Mouse (Mus musculus): ENCODE results near the gene Ispd.

The Ispd gene

DNA sequence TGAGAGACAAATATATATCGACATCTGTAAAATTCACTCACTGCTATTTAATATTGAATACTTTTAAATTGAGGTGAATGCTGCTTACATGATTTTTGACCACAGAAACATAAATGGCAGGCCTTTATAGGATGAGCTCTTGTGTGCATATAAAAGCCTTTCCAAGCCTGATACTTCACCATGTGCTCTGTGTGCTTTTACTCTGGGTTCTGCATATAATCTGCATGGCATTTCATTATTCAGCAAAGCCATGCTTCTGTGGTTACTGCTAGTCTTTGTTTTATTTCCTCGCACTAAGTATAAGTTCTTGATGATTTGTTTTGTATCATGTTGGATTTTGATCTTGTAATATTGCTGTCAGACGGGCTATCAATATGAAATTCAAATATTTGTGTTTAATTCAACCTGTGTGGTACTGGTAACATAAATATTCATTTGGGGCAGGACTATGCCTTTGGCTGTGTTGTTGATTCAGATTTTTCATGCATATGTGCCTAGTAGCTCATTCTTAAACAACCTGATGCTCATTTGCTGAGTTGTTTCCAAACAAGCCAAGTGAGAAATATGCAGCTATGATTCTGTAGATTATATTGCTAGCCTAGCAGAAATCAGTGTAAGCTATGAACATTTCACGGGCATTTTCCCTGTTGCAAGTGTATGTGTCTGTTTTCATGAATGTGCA, 189.3 kb downstream of the Ispd start:
- DNase-seq (ENCODE audit: low read depth): no peak

DNA sequence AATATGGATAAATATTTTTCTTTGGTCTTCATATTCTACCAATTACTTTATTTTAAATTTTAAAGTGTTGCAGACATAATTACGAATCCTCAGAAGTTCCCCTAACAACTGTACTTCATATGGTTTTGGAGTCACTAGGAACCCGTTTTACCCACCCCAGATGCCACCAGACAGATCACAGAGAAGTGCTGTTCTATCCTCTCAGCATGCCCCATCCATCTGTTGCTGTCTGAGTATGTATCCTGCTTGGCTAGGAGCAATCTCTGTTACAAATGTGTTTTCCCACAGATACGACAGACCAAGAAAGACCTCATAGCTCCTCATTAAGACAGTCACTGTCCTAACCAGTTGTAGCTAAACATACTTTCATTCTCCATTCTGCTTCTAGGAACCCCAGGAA, 203.6 kb downstream of the Ispd start:
- no peak for DNase-seq (ENCODE audit: low read depth)

DNA sequence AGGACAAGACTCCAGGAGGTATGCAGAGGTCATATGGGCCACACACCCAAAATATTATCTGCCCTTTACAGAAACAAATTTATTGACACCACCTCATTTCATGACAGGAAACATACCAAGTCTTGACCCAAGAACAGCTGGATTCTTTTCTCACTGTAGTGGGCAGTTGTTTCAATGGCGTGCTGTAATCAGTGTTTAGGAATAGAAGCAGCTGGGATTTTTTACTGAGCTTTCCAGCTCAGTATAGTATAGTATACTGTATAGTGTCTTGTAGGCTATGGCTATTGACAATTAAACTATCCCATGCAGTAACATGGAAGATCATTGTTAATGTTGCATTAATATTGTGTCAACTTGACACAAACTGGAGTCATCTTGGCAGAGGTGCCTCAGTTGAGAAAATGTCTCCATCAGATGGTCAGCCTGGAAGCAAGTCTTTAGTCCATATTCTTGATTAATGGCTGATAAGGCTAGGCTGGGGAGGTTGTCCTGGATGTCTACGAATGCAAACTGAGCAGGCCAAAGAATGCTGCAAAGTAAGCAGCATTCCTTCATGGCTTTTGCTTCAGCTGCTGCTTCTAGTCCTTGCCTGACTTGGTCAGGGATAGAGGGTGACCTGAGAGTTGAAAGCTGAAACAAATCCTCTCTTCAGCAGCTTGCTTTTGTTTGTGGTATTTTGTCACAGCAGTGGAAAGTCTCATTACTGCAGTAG, 216.4 kb downstream of the Ispd start:
- DNase-seq (ENCODE audit: low read depth): no peak

DNA sequence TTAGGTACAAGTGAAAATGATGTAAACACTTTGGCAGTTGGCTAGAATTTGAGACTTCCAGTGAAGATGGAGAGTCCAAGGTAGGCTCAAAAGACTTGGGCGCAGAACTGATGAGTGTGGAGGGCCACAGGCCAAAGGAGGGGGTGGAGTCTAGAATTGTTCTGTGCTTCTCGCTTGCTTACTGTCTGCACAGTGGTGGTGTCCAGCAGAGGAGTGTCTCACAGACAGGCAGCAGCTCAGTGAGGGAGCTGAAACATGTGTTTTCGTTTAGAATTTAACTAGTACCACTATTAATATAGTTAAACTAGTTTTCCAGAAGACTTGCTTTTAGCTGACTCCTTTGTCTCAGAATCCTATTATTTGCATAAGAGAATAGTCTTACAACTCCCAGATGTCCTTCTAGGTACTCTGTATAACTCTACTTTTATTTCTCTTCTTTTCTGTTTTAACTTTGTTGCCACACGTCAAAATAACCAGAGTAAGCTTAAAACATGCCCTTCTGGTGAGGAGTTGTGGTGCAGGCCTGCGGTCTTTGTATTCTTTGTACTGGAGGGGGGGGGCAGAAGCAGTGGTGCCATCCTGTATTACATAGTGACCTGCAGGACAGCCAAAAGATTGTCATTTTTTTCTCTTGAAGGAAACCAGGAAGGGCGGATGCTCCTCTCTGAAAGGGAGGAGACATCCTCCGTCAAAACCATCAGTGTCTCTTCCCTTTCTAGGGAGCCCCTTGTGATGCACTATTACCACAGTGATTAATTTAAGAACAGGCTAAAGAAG, 240.9 kb downstream of the Ispd start:
- no peak for DNase-seq (ENCODE audit: low read depth)

DNA sequence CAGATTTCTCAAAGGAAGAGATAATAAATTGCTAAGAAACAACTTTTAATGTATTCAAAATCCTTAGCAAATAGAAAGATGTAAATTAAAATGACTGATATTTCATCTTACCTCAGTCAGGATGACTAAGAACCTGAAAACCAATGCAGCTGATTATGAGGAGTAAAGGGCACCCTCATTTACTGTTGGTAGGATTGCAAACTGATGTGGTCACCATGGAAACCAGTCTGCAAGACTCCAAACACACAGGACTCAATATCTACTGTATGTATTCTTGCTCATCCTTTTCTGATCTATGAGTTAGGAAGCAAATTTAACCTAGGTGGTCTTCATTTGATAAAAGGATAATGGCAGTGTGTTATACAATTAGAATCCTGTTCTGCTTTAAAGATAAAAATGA, 246.0 kb downstream of the Ispd start:
- DNase-seq (ENCODE audit: low read depth): no peak

DNA sequence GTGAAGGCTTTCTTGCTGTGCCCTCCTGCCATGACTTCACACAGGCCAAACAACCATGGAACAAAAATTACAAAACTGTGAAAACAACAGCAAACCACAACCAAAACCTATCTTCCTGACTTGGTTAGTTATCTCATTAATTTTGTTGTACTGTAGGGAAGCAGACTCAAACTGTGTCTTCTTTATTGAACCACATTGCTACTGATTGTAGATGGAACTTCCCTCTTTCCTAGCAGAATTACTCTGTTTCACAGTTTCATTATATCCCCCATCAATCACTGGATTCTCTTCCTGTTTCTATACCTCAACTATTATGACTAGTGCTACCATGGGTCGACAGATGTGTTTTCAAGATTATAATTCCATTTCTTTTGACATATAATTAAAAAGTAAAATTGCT, 251.2 kb downstream of the Ispd start:
- no peak for DNase-seq (ENCODE audit: low read depth)

DNA sequence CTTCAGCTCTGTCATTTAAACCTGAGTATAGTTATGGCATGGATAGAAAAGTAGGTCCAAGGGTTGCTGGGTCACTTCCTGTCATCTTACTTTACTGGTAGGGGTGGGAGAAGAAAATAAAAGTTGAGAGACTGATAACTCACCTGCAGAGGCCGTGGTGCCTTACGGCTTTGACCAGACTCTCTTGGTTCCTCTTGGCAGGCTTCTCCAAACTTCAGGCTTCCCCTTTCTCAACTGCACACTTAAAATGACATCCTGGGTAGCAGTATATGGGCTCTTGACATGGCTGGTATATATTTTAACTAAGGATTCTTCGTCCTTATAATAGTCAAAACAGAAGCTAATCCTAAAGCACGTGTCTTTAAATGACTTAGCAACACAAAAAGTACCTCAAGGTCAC, 266.3 kb downstream of the Ispd start:
- DNase-seq (ENCODE audit: low read depth): no peak

DNA sequence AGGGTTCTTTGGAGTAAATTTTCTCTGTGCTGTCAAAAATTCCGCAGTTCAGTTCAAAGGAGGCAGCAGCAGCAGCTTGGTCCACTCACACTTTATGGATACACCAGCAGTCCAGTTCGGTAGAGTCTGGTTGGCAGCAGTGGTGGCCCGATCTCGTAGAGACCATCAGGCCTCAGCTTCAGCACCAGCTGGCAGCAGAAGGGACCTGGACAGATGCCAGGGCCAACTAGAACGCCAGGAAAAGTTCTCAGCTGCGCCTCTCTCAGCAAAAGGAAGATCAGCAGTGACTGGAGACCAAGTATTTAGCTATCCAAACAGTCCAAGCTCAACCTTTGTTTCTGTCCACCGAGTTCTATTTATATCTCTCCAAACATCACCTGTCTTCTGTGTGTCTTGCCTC, 281.2 kb downstream of the Ispd start:
- no peak for DNase-seq (ENCODE audit: low read depth)

DNA sequence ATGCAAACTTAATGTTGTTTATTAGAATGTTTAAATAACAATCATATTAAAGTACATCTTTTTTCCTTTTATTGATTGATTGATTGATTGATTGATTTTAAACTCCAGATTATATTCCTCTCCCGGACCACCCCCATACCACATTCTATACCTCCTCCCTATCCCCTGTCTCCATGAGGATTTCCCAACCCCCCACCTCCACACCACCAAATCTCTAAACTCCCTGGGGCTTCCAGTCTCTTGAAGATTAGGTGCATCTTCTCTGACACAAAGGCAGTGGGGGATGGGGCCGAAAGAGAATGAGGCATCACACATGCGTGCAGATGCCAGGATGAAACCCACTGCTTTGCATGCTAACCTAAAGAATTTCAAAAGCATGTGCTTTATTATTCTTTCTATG, 283.5 kb downstream of the Ispd start:
- DNase-seq (ENCODE audit: low read depth): no peak

DNA sequence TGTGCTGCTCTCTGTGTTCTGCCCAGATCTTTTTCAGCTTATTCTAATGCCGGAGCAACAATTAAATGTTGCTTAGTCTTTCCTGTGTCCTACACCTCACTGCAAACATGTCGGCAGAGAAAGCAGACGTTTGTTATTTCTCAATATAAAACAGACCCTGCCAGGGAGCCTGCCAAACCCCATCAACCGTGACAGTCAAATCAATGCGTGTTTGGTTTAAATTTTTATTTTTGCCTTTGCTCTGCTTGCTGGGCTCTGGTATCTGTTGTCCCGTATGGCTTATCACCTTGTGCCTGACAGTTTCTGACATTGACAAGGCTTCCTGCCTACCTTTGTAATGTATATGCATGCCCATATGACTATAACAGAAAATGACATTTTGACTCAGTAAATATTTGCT, 285.5 kb downstream of the Ispd start:
- no peak for DNase-seq (ENCODE audit: low read depth)

DNA sequence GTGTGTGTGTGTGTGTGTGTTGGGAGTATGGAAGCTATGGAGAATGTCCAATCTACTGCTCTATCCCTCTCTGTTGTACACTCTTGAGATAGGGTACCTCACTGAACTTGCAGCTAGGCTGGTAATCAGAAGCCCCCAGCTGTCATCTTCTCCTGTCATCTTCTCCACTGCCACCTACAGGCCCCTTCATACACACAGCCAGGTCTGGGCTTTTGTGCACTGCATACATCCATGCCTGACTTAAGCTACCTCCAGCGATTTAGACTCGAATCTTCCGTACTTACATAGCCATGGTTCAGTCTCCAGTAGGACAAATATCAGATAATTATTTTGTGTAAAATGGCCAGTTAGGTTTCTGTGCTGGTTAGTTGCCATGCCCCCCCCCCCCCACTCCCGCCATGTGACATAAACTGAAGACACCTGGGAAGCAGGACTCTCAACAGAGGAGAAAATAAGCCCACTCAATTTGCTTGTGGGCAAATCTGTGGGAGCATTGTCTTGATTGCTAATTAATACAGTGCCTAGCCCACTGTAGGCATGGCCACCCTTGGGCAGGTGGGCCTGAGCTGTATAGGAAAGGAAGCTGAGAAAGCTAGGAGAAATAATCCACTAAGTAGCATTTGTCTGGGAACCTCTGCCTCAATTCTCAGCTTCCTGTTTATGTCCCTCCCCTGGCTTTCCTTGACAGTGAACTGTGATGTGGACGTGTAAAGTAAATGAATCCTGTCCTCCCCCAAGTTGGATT, 289.1 kb downstream of the Ispd start:
- DNase-seq (ENCODE audit: low read depth): no peak

DNA sequence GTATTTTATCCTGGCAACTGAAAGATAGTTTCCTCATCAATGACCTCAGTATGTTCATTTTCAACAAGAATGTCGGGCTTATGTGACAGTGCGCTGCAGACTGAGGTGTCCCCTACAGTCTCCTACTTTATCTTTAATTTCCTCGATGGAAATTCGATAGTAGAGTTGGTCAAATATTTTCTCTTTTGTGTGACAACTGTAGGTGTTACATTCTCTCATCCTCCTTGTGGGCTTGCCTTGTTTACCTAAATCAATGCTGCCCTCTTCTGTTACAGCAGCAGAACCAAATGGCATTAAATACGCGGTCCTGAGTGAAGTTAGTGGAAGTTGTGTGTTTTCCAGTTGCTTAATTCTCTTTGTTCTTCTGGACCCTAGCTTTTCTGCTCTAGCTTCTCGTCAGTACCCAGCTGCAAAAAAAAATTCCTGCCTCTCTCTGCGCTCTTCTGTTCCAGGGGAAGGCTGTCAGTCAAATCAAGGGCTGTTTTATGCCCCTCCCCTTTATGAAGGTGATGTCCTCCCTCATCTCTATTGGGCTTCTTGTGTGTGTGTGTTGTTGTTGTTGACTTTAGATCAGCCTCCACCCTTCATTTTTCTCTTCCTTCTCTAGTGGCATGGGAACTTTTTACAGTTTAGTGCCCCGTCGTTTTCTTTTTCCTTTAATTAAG, 289.8 kb downstream of the Ispd start:
- peak; percentile 6 for DNase-seq (ENCODE audit: low read depth)

DNA sequence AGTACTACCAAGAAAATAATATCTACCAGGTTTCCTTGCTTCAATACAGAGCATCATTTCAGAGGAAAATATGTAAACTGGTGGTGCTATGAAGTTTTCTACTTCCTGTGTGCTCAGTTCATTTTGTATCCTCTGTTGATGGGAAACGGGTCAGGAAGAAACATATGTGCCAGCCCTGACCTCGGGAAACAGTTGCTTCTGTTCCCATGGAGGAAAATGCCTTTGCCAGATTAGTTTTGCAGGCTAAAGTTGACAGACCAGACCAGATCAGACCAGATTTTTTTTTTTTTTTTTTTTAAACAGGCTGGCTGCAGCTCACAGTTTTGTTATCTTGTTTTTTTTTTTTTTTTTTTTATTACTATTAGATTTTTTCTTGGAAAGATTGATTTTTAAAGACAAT, 293.2 kb downstream of the Ispd start:
- no peak for DNase-seq (ENCODE audit: low read depth)

DNA sequence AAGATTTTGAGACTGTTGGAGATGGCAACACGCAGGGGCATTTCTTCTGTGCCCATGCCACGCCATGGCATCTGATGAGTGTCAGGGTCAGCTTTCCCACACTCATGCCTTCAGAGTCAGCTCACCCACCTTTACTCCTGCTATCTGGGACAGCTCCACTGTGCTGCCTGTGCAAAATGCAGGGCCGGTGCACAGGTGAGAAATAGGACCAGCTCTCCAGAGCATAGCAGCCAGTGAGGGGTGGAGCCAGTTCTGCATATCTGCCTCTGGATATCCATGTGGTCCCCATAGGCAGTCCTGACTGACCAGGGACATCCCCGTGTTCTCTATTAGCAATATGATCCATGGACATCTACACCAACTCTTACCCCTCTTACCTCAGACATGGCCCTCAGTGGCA, 297.0 kb downstream of the Ispd start:
- no peak for DNase-seq (ENCODE audit: low read depth)

DNA sequence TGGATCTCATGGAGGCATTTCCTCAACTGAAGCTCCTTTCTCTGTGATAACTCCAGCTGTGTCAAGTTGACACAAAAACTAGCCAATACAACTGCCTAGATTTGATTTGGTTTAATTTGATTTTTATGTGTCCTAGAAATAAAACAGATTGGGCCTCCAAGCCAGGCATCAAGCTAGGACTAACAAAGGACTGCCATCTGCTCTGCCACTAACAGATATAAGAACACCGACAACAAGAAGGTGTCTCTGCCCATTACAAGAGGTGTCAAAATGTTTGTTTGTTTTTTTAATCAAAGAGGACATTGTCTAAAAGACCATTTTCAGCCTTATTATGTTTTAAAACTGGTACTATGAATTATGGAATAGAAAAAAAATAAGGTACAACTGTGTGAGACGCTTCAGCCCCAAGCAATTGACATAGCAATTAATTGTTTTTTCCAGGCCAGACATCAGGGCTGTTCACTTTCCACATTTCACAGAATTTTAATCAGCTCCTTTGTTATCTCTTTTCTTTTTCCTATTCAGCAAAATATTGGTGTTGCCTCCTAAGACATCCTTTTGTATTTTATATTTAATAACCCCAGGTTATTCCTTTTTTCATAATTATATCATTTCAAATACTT, 299.7 kb downstream of the Ispd start:
- no peak for DNase-seq (ENCODE audit: low read depth)

DNA sequence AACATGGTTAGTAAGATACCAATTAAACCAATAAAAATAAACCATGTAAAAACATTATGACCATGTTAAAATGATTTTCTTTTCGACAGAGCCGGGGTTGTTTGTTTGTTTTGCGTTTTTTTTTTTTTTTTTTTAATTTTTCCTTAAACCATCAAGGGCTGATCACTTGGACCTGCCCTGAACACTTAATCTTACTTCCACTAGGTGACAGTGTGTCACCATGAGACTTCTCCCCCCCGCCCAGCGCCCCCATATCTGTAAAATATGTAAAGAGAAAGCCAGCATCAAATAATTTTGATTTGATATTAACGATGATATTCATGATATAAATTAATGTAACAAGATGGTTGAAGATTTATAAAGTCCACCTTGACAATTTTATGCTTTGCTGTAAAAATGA, 300.5 kb downstream of the Ispd start:
- no peak for DNase-seq (ENCODE audit: low read depth)

DNA sequence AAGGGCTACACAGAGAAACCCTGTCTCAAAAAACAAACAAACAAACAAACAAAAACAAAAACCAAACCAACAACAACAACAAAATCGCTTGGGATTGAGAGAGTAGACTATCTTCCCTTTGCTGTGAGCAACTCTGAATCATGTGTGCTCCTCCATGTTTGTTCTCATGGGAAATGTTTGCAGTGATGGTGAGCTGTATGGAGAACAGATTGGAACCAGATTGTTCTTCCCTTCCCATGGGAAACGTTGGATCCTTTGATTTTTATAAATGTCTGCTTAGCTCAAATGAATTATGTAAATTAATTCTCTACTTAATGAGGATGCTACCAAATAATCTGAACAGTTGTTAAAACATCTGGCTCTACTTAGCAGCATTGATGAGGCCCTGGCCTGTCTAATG, 312.8 kb downstream of the Ispd start:
- DNase-seq (ENCODE audit: low read depth): no peak

DNA sequence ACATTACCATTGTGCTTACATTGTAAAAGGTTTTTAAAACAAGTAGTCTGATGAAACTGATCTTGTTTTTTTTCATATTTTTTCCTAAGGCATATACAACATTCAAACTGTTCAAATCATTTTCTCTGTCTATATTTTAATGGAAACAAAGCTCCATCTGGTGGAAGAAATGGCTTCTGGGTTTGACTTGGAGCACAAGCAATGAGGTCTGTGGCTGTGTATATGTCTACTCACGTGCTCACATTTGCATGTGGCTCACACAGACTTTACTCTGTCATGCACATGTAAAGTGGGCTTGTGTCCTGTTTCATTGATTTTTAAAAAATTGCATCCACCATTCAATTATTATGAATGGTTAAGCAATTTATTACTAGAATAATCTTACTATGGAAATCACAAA, 323.1 kb downstream of the Ispd start:
- DNase-seq (ENCODE audit: low read depth): no peak

DNA sequence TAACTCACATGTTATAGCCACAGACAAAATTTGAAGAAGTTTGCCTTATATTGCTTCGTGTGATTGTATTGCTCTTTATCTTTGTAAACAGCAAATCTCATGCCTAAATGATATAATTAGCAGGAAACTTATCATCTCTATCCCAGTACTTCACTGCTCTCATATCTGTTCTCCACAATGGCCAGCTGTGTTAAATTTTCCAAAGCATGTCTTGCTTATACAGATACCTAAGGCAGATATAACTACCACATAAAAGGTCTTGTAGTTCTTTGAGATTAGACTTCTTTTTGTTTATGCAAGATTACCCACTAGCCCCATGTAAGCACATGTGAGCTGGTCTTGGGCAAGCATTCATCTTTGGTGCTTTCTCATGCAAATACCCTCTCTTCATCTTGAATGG, 327.6 kb downstream of the Ispd start:
- DNase-seq (ENCODE audit: low read depth): no peak

DNA sequence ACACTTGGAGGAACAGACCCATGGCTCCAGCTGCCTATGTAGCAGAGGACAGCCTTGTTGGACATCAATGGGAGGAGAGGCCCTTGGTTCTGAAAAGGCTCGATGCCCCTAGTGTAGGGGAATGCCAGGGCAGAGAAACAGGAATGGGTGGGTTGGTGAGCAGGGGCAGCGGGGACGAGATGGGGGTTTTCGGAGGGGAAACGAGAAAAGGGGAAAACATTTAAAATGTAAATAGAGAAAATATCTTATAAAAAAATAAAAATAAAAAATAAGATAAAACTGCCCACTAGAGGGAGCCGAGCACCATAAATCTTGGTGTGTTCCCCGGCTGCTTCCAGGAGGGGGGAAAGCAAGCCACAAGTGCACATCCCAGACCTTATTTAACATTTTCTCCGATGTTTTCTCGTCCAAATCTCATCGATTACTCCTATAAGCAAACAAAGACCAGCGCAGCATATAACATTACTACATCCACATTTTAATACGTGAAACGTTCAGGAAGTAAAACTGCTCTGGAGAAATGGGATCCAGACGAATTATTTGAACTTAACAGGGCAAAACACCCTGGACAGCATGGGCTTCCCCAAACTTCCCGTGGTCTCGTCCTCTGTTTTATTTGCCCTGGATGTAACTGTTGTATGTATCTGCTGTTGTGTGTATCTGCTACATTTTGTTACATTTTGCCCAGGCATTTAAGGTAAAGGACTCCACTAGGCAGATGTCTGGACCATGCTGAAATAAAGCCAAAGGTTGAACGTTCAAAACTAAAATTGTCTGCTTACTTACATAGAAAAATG, 332.8 kb downstream of the Ispd start:
- DNase-seq (ENCODE audit: low read depth): peak; percentile 3

DNA sequence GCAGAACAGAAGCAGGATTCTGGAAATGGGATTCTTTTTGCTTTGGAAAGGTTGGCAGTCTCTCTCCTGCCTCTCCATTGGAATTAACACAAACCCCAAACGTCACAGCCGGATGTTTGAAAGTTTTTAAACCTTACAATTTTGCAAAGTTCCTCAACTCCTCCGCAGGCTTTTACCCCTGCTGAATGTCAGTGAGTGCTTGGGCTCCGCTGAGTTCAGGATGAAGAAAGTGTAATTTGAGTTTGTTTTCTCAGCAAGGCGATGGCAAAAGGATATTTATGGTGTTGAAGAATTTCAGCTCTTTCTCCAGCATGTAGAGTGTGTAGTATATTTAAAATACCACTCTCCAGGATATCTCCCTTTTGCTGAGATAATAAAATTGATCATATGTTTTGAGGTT, 336.3 kb downstream of the Ispd start:
- no peak for DNase-seq (ENCODE audit: low read depth)
